Mouse (Mus musculus) CH12F3 (cell line): ENCODE data around the gene Spi1.

Experiments
- in situ Hi-C: fragments of 300-500 bp; cut with MboI; formaldehyde crosslinking; loops from 2 replicates; pipeline ENCODE4 v1.14.3; 2020; ENCODE audit warnings: low sequenced_read_pairs

Spi1 gene

GRCm38 (mm10) chr2:91163532-91163931 lies 81.3 kb downstream of the Spi1 start:
- in situ Hi-C loops = no loop called here

GRCm38 (mm10) chr2:91164991-91165390 lies 82.8 kb downstream of the Spi1 start:
- in situ Hi-C loops = no loop called here
